Mouse (Mus musculus) CH12.LX (cell line): Measurements from ENCODE around the gene Crym. TPM values are rescaled to one million over a fixed set of nuclear protein-coding genes. Genes with fewer than 3 reads are reported as not detected.

Experiments
- DNase-seq: peaks from one replicate; pipeline ENCODE4 v3.0.0-alpha.2; 2013; ENCODE audit errors: extremely low read depth
- H3K27ac ChIP-seq: 2 replicates; pipeline ENCODE4 v1.5.1; 2012; ENCODE audit warnings: low read depth, mild to moderate bottlenecking, control low read depth, moderate library complexity; ENCODE audit not compliant: insufficient read depth
- H3K27me3 ChIP-seq: replicated peaks from 2 replicates; pipeline ENCODE3; 2012; ENCODE audit warnings: inconsistent platforms
- H3K36me3 ChIP-seq, 2 experiments: replicated peaks in 1 of 2; 2 replicates each; pipeline versions ENCODE3 to v1.6.1; 2012; ENCODE audit warnings: inconsistent platforms in 1 of 2, low read length in 1 of 2, mild to moderate bottlenecking in 1 of 2, mixed read lengths in 1 of 2, moderate library complexity in 1 of 2; ENCODE audit not compliant: control insufficient read depth in 1 of 2, insufficient read depth in 1 of 2
- H3K4me1 ChIP-seq, 2 experiments: 2 replicates each; pipeline ENCODE4 v1.6.1; 2012; ENCODE audit warnings: inconsistent platforms in 1 of 2, moderate library complexity in 1 of 2; ENCODE audit not compliant: insufficient read depth in 2 of 2, control insufficient read depth in 1 of 2
- H3K4me2 ChIP-seq: 2 replicates; pipeline ENCODE4 v1.6.1; 2012; ENCODE audit warnings: low read depth, mild to moderate bottlenecking, control low read depth; ENCODE audit not compliant: poor library complexity, insufficient read depth, severe bottlenecking
- H3K4me3 ChIP-seq, 3 experiments: fragments of 150-350 bp in 1 of 3; sonication (generic) in 1 of 3; replicated peaks in 1 of 3; 2 replicates each; pipeline versions ENCODE3 to v1.5.1; 2011 to 2012; ENCODE audit warnings: low read depth in 2 of 3, low read length in 2 of 3, mild to moderate bottlenecking in 2 of 3, moderate library complexity in 2 of 3, control low read depth in 1 of 3, improper control_type of control experiment in 1 of 3, inconsistent platforms in 1 of 3, mixed read lengths in 1 of 3; ENCODE audit not compliant: poor library complexity in 1 of 3
- H3K79me2 ChIP-seq: replicated peaks from 2 replicates; pipeline ENCODE4 v1.6.1; 2012; ENCODE audit warnings: mild to moderate bottlenecking, moderate library complexity; ENCODE audit not compliant: control insufficient read depth, poor library complexity, insufficient read depth, severe bottlenecking; ENCODE audit errors: extremely low read depth
- H3K9ac ChIP-seq: 2 replicates; pipeline ENCODE4 v1.6.1; 2012; ENCODE audit warnings: low read depth, mild to moderate bottlenecking, control low read depth, moderate library complexity; ENCODE audit not compliant: insufficient read depth
- H3K9me3 ChIP-seq: replicated peaks from 2 replicates; pipeline ENCODE3; 2012; ENCODE audit warnings: low read length, inconsistent platforms, mixed read lengths
- CHD1 ChIP-seq: IDR thresholded peaks from 2 replicates; pipeline ENCODE4 v1.6.1; 2012; ENCODE audit warnings: low read depth, low read length, improper control_type of control experiment, inconsistent platforms
- CHD2 ChIP-seq: IDR thresholded peaks from 2 replicates; pipeline ENCODE4 v1.6.1; 2011; ENCODE audit warnings: low read length, improper control_type of control experiment
- ELF1 ChIP-seq: IDR thresholded peaks from 2 replicates; pipeline ENCODE4 v1.6.1; 2014; ENCODE audit warnings: low read depth, mild to moderate bottlenecking, inconsistent platforms, low read length, improper control_type of control experiment
- IRF4 ChIP-seq: IDR thresholded peaks from 2 replicates; pipeline ENCODE4 v1.6.1; 2014; ENCODE audit warnings: low read depth, mild to moderate bottlenecking, inconsistent platforms, low read length, improper control_type of control experiment
- JUN ChIP-seq: IDR thresholded peaks from 2 replicates; pipeline ENCODE4 v1.6.1; 2011; ENCODE audit warnings: low read depth, mild to moderate bottlenecking, low read length, improper control_type of control experiment, moderate library complexity; ENCODE audit not compliant: insufficient read depth
- MEF2A ChIP-seq: IDR thresholded peaks from 2 replicates; pipeline ENCODE4 v1.6.1; 2014; ENCODE audit warnings: low read depth, mild to moderate bottlenecking, inconsistent platforms, low read length, improper control_type of control experiment, borderline replicate concordance
- NELFE ChIP-seq: IDR thresholded peaks from 2 replicates; pipeline ENCODE4 v1.6.1; 2011; ENCODE audit warnings: low read depth, low read length, improper control_type of control experiment
- POLR2A ChIP-seq: IDR thresholded peaks from 2 replicates; pipeline ENCODE4 v1.6.1; 2011; ENCODE audit warnings: low read depth, mild to moderate bottlenecking, improper control_type of control experiment, low read length
- RAD21 ChIP-seq: IDR thresholded peaks from 2 replicates; pipeline ENCODE4 v1.6.1; 2011; ENCODE audit warnings: low read depth, mild to moderate bottlenecking, low read length, improper control_type of control experiment, moderate library complexity
- RCOR1 ChIP-seq: conservative IDR thresholded peaks from 2 replicates; pipeline ENCODE4 v1.6.1; 2012; ENCODE audit warnings: low read depth, mild to moderate bottlenecking, inconsistent platforms, low read length, improper control_type of control experiment
- SIN3A ChIP-seq: IDR thresholded peaks from 2 replicates; pipeline ENCODE4 v1.6.1; 2012; ENCODE audit warnings: low read length, improper control_type of control experiment, inconsistent platforms
- UBTF ChIP-seq: IDR thresholded peaks from 2 replicates; pipeline ENCODE4 v1.6.1; 2012; ENCODE audit warnings: low read depth, mild to moderate bottlenecking, inconsistent platforms, low read length, improper control_type of control experiment, moderate library complexity
- USF2 ChIP-seq: conservative IDR thresholded peaks from 2 replicates; pipeline ENCODE4 v1.6.1; 2011; ENCODE audit warnings: low read depth, low read length, improper control_type of control experiment
- ZC3H11A ChIP-seq: IDR thresholded peaks from 2 replicates; pipeline ENCODE4 v1.6.1; 2012; ENCODE audit warnings: low read depth, mild to moderate bottlenecking, inconsistent platforms, low read length, improper control_type of control experiment
- ZKSCAN1 ChIP-seq: IDR thresholded peaks from 2 replicates; pipeline ENCODE4 v1.6.1; 2012; ENCODE audit warnings: low read depth, inconsistent platforms, low read length, improper control_type of control experiment, borderline replicate concordance
- dilution Hi-C: fragments of 300-500 bp; cut with MboI; formaldehyde crosslinking; loops from 2 replicates; pipeline ENCODE4 v1.14.3; 2020; ENCODE audit warnings: low sequenced_read_pairs; ENCODE audit not compliant: extremely low pct_unique_long_range_greater_than_20kb, extremely low pct_ligation_motif_present
- in situ Hi-C: fragments of 300-500 bp; cut with MboI; formaldehyde crosslinking; loops from 3 replicates; pipeline ENCODE4 v1.14.3; 2019; ENCODE audit warnings: low sequenced_read_pairs, low pct_ligation_motif_present, low pct_unique_long_range_greater_than_20kb, mixed read lengths
- polyA plus RNA-seq: library from polyadenylated mRNA; unstranded; fragments of >175 nt; gene quantifications from 2 replicates; pipeline ENCODE4 v1.2.1, GENCODE M21; 2012; ENCODE audit warnings: low read depth; ENCODE audit not compliant: insufficient read length
- total RNA-seq, 2 experiments: library from RNA; depleted of rRNA; stranded (reverse); fragments of 300-350 nt in 1 of 2; fragments of >200 nt in 1 of 2; gene quantifications; 2 replicates each; pipeline ENCODE4 v1.2.3; 2012 to 2014

Crym gene
- total and polyA plus RNA-seq, 3 experiments: not detected

- Histone ChIP-seq H3K4me1 (no peaks in the 10 kb centered on the region), H3K79me2 (no peaks in the 10 kb centered on the region), H3K4me2 (no peak overlapping the region), H3K9me3 (no peaks in the 10 kb centered on the region), H3K36me3 (no peaks in the 10 kb centered on the region), H3K27ac (no peak overlapping the region), H3K9ac (no peak overlapping the region), H3K4me3 (no peak overlapping the region), H3K27me3 (peaks cover 2% of the 10 kb centered on the region)
- no peak for DNase-seq
- TF ChIP-seq ZKSCAN1: no peak
- no peak for TF ChIP-seq NELFE
- TF ChIP-seq POLR2A: no peak
- TF ChIP-seq RCOR1: no peak
- no peak for TF ChIP-seq USF2
- TF ChIP-seq ELF1: no peak
- in situ Hi-C loops (no loop called here), dilution Hi-C loops (no loop called here)
Measured at GRCm38 (mm10) chr7:120228541-120228940, 26.6 kb upstream of the Crym start.

GRCm38 (mm10) chr7:120205989-120206388 lies 4.1 kb upstream of the Crym start:
- dilution Hi-C loops: no loop called here

GRCm38 (mm10) chr7:120203789-120204188 lies 1.9 kb upstream of the Crym start, which contains the start of gene Abca14:
TSS of gene Abca14 (plus strand) at chr7:120203961.
- Histone ChIP-seq H3K4me2 (no peak within 1 kb of the TSS), H3K27ac (no peak within 1 kb of the TSS), H3K4me3 (no peak within 1 kb of the TSS), H3K9me3 (no peaks in the 10 kb centered on the region), H3K27me3 (no peaks in the 10 kb centered on the region), H3K4me1 (no peaks in the 10 kb centered on the region)
- dilution Hi-C loops: no loop called here
- no peak for DNase-seq
- TF ChIP-seq IRF4 (no peak), ELF1 (no peak), CHD1 (no peak), CHD2 (no peak), UBTF (no peak), SIN3A (no peak), RAD21 (no peak), MEF2A (no peak), ZC3H11A (no peak)
- TF ChIP-seq, all 38 proteins: peak for 0
- in situ Hi-C loops: no loop called here
- Histone ChIP-seq H3K9ac (no peak within 1 kb of the TSS), H3K79me2 (no peaks in the 10 kb centered on the region), H3K36me3 (no peaks in the 10 kb centered on the region)

More at GRCm38 (mm10) chr7:120205989-120206388, 4.1 kb upstream of the Crym start:
- TF ChIP-seq CHD1 (no peak), JUN (no peak)
- H3K79me2 ChIP-seq: no peaks in the 10 kb centered on the region
- H3K9ac ChIP-seq: no peak overlapping the region
- H3K4me3 ChIP-seq: no peak overlapping the region
- DNase-seq: no peak
- H3K4me2 ChIP-seq: peak overlapping the region; percentile 42; the same call in 1 of the 2 replicates
- no peaks in the 10 kb centered on the region for H3K36me3 ChIP-seq
- H3K4me1 ChIP-seq: no peaks in the 10 kb centered on the region
- no peaks in the 10 kb centered on the region for H3K9me3 ChIP-seq
- H3K27ac ChIP-seq: no peak overlapping the region
- in situ Hi-C loops: no loop called here
- H3K27me3 ChIP-seq: no peaks in the 10 kb centered on the region
